Mouse (Mus musculus): ENCODE data around the gene Prss50. TPM values are rescaled to one million over a fixed set of nuclear protein-coding genes. Genes with fewer than 3 reads are reported as not detected.
"Not testable (repeated sequence)": the region's sequence is repeated elsewhere in the genome, so short reads cannot be mapped to it uniquely, and the experiment has no call there.

Prss50 gene
- total RNA-seq (2014; rRNA removed), result not detected in 2 replicates
- polyA plus RNA-seq (2012; rRNA removed), result not detected in 2 replicates

GRCm38 (mm10) chr9:110857781-110858472 is at the start of gene Prss50:
Prss50 (plus strand) TSS chr9:110857967.
- WGBS, result 25% methylated on average over 50 of the region's 50 CpGs
- Histone ChIP-seq H3K27me3 (ENCODE audit: control insufficient read depth, insufficient read depth, low read length) (peaks cover 10% of the 10 kb centered on the region; the same call in 1 of the 2 replicates), H3K9ac (ENCODE audit: low read depth, low read length) (no peak within 1 kb of the TSS), H3K4me3 (ENCODE audit: insufficient read depth, low read depth, low read length) (no peak within 1 kb of the TSS), H3K79me2 (ENCODE audit: control insufficient read depth, insufficient read depth, low read length) (no peaks in the 10 kb centered on the region), H3K36me3 (ENCODE audit: control insufficient read depth, insufficient read depth, low read length) (no peaks in the 10 kb centered on the region), H3K4me1 (ENCODE audit: control insufficient read depth, insufficient read depth, low read length) (0 out of 2 replicates have a peak, but pooled peaks cover 3% of the 10 kb centered on the region), H3K27ac (replicated peaks; ENCODE audit: insufficient read depth, low read depth, low read length) (no peak within 1 kb of the TSS)
- no peak for DNase-seq (ENCODE audit: extremely low read depth, low read depth, low spot score)
- no peak for TF ChIP-seq POLR2A (IDR thresholded peaks at IDR 0.05; ENCODE audit: extremely low read depth, insufficient read depth, low read length)
- TF ChIP-seq CTCF (IDR thresholded peaks at IDR 0.05; ENCODE audit: low read depth, low read length), result peak; percentile 63

GRCm38 (mm10) chr9:110810051-110810450 is 47.7 kb upstream of the Prss50 start:
- H3K4me1 ChIP-seq (ENCODE audit: control insufficient read depth, insufficient read depth, low read length), result no peaks in the 10 kb centered on the region

GRCm38 (mm10) chr9:110813789-110814188 is 44.0 kb upstream of the Prss50 start, which contains the start of gene Prss44:
Prss44 (plus strand) TSS chr9:110813994.
- no peaks in the 10 kb centered on the region for H3K79me2 ChIP-seq (ENCODE audit: control insufficient read depth, insufficient read depth, low read length)
- no peak for DNase-seq (ENCODE audit: extremely low read depth, low read depth, low spot score)
- H3K27me3 ChIP-seq (ENCODE audit: control insufficient read depth, insufficient read depth, low read length), result no peaks in the 10 kb centered on the region
- no peak within 1 kb of the TSS for H3K4me3 ChIP-seq (ENCODE audit: insufficient read depth, low read depth, low read length)
- H3K9ac ChIP-seq (ENCODE audit: low read depth, low read length), result no peak within 1 kb of the TSS
- H3K27ac ChIP-seq (replicated peaks; ENCODE audit: insufficient read depth, low read depth, low read length), result no peak within 1 kb of the TSS
- H3K36me3 ChIP-seq (ENCODE audit: control insufficient read depth, insufficient read depth, low read length), result no peaks in the 10 kb centered on the region
- 68% methylated on average over 18 of the region's 18 CpGs for WGBS
- TF ChIP-seq CTCF (IDR thresholded peaks at IDR 0.05; ENCODE audit: low read depth, low read length) (no peak), POLR2A (IDR thresholded peaks at IDR 0.05; ENCODE audit: extremely low read depth, insufficient read depth, low read length) (no peak)
- H3K4me1 ChIP-seq (ENCODE audit: control insufficient read depth, insufficient read depth, low read length), result no peaks in the 10 kb centered on the region

More at GRCm38 (mm10) chr9:110810051-110810450, 47.7 kb upstream of the Prss50 start:
- Histone ChIP-seq H3K4me3 (ENCODE audit: insufficient read depth, low read depth, low read length) (no peak overlapping the region), H3K9ac (ENCODE audit: low read depth, low read length) (no peak overlapping the region), H3K79me2 (ENCODE audit: control insufficient read depth, insufficient read depth, low read length) (no peaks in the 10 kb centered on the region), H3K27me3 (ENCODE audit: control insufficient read depth, insufficient read depth, low read length) (no peaks in the 10 kb centered on the region), H3K27ac (replicated peaks; ENCODE audit: insufficient read depth, low read depth, low read length) (no peak overlapping the region), H3K36me3 (ENCODE audit: control insufficient read depth, insufficient read depth, low read length) (no peaks in the 10 kb centered on the region)
- 93% methylated on average over 4 of the region's 4 CpGs for WGBS
- no peak for DNase-seq (ENCODE audit: extremely low read depth, low read depth, low spot score)
- no peak for TF ChIP-seq CTCF (IDR thresholded peaks at IDR 0.05; ENCODE audit: low read depth, low read length)
- TF ChIP-seq POLR2A (IDR thresholded peaks at IDR 0.05; ENCODE audit: extremely low read depth, insufficient read depth, low read length), result no peak

GRCm38 (mm10) chr9:110820546-110820945 is 37.2 kb upstream of the Prss50 start:
- not testable (repeated sequence) for H3K27me3 ChIP-seq (ENCODE audit: control insufficient read depth, insufficient read depth, low read length); H3K27ac ChIP-seq (replicated peaks; ENCODE audit: insufficient read depth, low read depth, low read length); H3K79me2 ChIP-seq (ENCODE audit: control insufficient read depth, insufficient read depth, low read length)

GRCm38 (mm10) chr9:110821436-110821835 is 36.3 kb upstream of the Prss50 start:
- Histone ChIP-seq H3K79me2 (ENCODE audit: control insufficient read depth, insufficient read depth, low read length) (no peaks in the 10 kb centered on the region), H3K36me3 (ENCODE audit: control insufficient read depth, insufficient read depth, low read length) (no peaks in the 10 kb centered on the region), H3K27me3 (ENCODE audit: control insufficient read depth, insufficient read depth, low read length) (no peaks in the 10 kb centered on the region), H3K4me1 (ENCODE audit: control insufficient read depth, insufficient read depth, low read length) (peaks cover 3% of the 10 kb centered on the region), H3K27ac (replicated peaks; ENCODE audit: insufficient read depth, low read depth, low read length) (peak overlapping the region; percentile 71), H3K9ac (ENCODE audit: low read depth, low read length) (no peak overlapping the region), H3K4me3 (ENCODE audit: insufficient read depth, low read depth, low read length) (no peak overlapping the region)
- TF ChIP-seq CTCF (IDR thresholded peaks at IDR 0.05; ENCODE audit: low read depth, low read length) (no peak), POLR2A (IDR thresholded peaks at IDR 0.05; ENCODE audit: extremely low read depth, insufficient read depth, low read length) (no peak)
- 45% methylated on average over 7 of the region's 7 CpGs for WGBS
- peak; percentile 85 for DNase-seq (ENCODE audit: extremely low read depth, low read depth, low spot score)

More at GRCm38 (mm10) chr9:110820546-110820945, 37.2 kb upstream of the Prss50 start:
- H3K9ac ChIP-seq (ENCODE audit: low read depth, low read length); H3K36me3 ChIP-seq (ENCODE audit: control insufficient read depth, insufficient read depth, low read length); H3K4me3 ChIP-seq (ENCODE audit: insufficient read depth, low read depth, low read length); H3K4me1 ChIP-seq (ENCODE audit: control insufficient read depth, insufficient read depth, low read length); DNase-seq (ENCODE audit: extremely low read depth, low read depth, low spot score): not testable (repeated sequence)

- no peak for DNase-seq (ENCODE audit: extremely low read depth, low read depth, low spot score)
- Histone ChIP-seq H3K36me3 (ENCODE audit: control insufficient read depth, insufficient read depth, low read length) (no peaks in the 10 kb centered on the region), H3K4me3 (ENCODE audit: insufficient read depth, low read depth, low read length) (no peak overlapping the region), H3K27ac (replicated peaks; ENCODE audit: insufficient read depth, low read depth, low read length) (no peak overlapping the region), H3K79me2 (ENCODE audit: control insufficient read depth, insufficient read depth, low read length) (no peaks in the 10 kb centered on the region), H3K4me1 (ENCODE audit: control insufficient read depth, insufficient read depth, low read length) (peaks cover 3% of the 10 kb centered on the region), H3K9ac (ENCODE audit: low read depth, low read length) (no peak overlapping the region), H3K27me3 (ENCODE audit: control insufficient read depth, insufficient read depth, low read length) (no peaks in the 10 kb centered on the region)
- TF ChIP-seq POLR2A (IDR thresholded peaks at IDR 0.05; ENCODE audit: extremely low read depth, insufficient read depth, low read length) (no peak), CTCF (IDR thresholded peaks at IDR 0.05; ENCODE audit: low read depth, low read length) (no peak)
- 80% methylated on average over 4 of the region's 4 CpGs for WGBS
Measured at GRCm38 (mm10) chr9:110825426-110825825, 32.3 kb upstream of the Prss50 start.
